Mouse (Mus musculus): ENCODE results near the gene Prpsap1. TPM values are rescaled to one million over a fixed set of nuclear protein-coding genes. Genes with fewer than 3 reads are reported as not detected.

Prpsap1 gene
- polyA plus RNA-seq, 1 experiment, result 78.2 TPM

DNA sequence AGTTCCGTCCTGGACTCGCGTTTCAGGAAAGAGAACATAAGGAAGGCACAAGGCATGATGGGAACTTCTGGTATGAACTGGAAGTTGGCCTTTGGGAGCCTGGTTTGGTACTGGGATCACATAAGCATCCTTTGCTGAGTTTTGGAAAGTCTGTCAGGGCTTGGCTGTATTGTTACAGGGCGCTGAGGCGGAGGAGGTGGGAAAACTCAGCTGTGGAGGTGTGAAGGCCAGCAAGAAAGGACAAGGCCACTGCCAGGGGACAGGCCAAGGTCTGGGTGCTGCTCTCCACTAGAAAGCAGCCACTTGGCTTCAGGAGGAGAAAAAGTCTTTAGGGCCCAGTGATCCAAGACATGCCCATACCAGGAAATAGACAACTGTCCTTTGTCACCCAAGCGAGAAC, 50.7 kb downstream of the Prpsap1 start:
- Histone ChIP-seq H3K27me3 (ENCODE audit: control insufficient read depth, insufficient read depth, insufficient read length) (peaks cover 18% of the 10 kb centered on the region), H3K4me3 (no peak overlapping the region), H3K36me3 (ENCODE audit: control insufficient read depth, insufficient read depth) (no peaks in the 10 kb centered on the region), H3K4me2 (ENCODE audit: low read depth) (no peak overlapping the region), H3ac (ENCODE audit: control insufficient read depth, insufficient read length) (no peak overlapping the region), H3K79me2 (ENCODE audit: control insufficient read depth, insufficient read depth) (no peaks in the 10 kb centered on the region)
- no peak for TF ChIP-seq POLR2AphosphoS2 (IDR thresholded peaks at IDR 0.05; ENCODE audit: insufficient read length, low read depth)
- TF ChIP-seq CEBPB (IDR thresholded peaks at IDR 0.05; ENCODE audit: insufficient read depth, poor library complexity, severe bottlenecking), result no peak
- no peak for TF ChIP-seq SRF (IDR thresholded peaks at IDR 0.05; ENCODE audit: control insufficient read depth, insufficient read length, low read depth)

GRCm38 (mm10) chr11:116442867-116443177, 51.2 kb downstream of the Prpsap1 start:
- Histone ChIP-seq H3K27me3 (ENCODE audit: control insufficient read depth, insufficient read depth, insufficient read length) (peaks cover 13% of the 10 kb centered on the region), H3K4me2 (ENCODE audit: low read depth) (no peak overlapping the region), H3K36me3 (ENCODE audit: control insufficient read depth, insufficient read depth) (no peaks in the 10 kb centered on the region), H3K4me3 (no peak overlapping the region), H3ac (ENCODE audit: control insufficient read depth, insufficient read length) (no peak overlapping the region), H3K79me2 (ENCODE audit: control insufficient read depth, insufficient read depth) (no peaks in the 10 kb centered on the region)
- TF ChIP-seq TCF3 (IDR thresholded peaks at IDR 0.05; ENCODE audit: insufficient read length, low read depth) (peak; percentile 8), CEBPB (IDR thresholded peaks at IDR 0.05; ENCODE audit: insufficient read depth, poor library complexity, severe bottlenecking) (no peak), MYOG (IDR thresholded peaks at IDR 0.05; ENCODE audit: control insufficient read depth in 1 of 3, insufficient read depth in 1 of 3, insufficient read length in 2 of 3, low read depth in 2 of 3) (peak in 2 of 3 experiments; percentile 46 to 72), POLR2A (IDR thresholded peaks at IDR 0.05; ENCODE audit: insufficient read length, low read depth) (peak; percentile 19), MYOD1 (IDR thresholded peaks at IDR 0.05; ENCODE audit: control insufficient read depth in 1 of 3, insufficient read length in 2 of 3, low read depth in 2 of 3) (peak in 2 of 3 experiments; percentile 54 to 66)

DNA sequence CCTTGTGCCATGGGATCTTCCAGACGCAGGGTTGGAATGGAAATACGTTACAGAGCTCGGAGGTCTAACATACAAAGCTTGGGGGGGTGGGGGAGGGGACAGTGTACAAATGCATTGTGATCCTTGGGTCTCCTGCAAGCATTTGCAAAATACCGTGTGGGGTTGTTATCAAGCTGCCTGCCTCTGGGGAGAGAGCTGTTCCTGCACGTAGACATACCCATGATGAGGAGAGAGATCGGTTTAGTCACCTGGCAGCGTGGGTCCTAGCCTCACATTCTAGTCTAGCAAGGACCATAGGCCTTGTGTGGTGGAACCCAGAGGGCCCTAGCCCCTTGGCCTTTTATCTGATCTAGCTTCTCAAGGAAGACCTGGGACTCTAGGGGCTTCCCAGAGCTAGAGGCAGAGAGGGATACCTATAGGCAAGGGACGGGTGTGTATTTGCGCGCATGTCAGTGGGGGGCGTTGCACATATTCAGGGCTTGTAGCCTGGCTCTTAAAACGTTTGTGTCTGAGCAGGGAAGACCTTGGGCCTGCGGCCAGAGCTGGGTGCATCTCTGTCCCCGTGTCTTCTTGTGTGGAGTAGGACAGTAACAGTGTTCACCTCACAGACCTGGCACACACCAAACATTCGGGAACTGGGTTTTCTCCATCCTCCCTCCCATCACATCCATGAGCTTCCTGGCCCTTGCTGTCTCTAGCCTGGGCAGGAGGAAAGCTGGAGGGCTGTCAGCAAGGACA, 51.7 kb downstream of the Prpsap1 start:
- Histone ChIP-seq H3K27me3 (ENCODE audit: control insufficient read depth, insufficient read depth, insufficient read length) (peaks cover 8% of the 10 kb centered on the region), H3ac (ENCODE audit: control insufficient read depth, insufficient read length) (no peak overlapping the region), H3K4me2 (ENCODE audit: low read depth) (no peak overlapping the region), H3K4me3 (no peak overlapping the region), H3K36me3 (ENCODE audit: control insufficient read depth, insufficient read depth) (no peaks in the 10 kb centered on the region), H3K79me2 (ENCODE audit: control insufficient read depth, insufficient read depth) (no peaks in the 10 kb centered on the region)
- no peak for TF ChIP-seq POLR2AphosphoS2 (IDR thresholded peaks at IDR 0.05; ENCODE audit: insufficient read length, low read depth)
- no peak for TF ChIP-seq CEBPB (IDR thresholded peaks at IDR 0.05; ENCODE audit: insufficient read depth, poor library complexity, severe bottlenecking)
- TF ChIP-seq MYOD1 (IDR thresholded peaks at IDR 0.05; ENCODE audit: control insufficient read depth in 1 of 3, insufficient read length in 2 of 3, low read depth in 2 of 3), result no peak
- no peak for TF ChIP-seq MYOG (IDR thresholded peaks at IDR 0.05; ENCODE audit: control insufficient read depth in 1 of 3, insufficient read depth in 1 of 3, insufficient read length in 2 of 3, low read depth in 2 of 3)
- no peak for TF ChIP-seq REST (IDR thresholded peaks at IDR 0.05; ENCODE audit: insufficient read depth, insufficient read length)
- TF ChIP-seq POLR2A (IDR thresholded peaks at IDR 0.05; ENCODE audit: insufficient read length, low read depth), result no peak
- TF ChIP-seq TCF12 (IDR thresholded peaks at IDR 0.05; ENCODE audit: insufficient read depth, poor library complexity, severe bottlenecking), result no peak
- no peak for TF ChIP-seq SRF (IDR thresholded peaks at IDR 0.05; ENCODE audit: control insufficient read depth, insufficient read length, low read depth)
- TF ChIP-seq MAX (IDR thresholded peaks at IDR 0.05; ENCODE audit: low read depth), result no peak
- no peak for TF ChIP-seq TCF3 (IDR thresholded peaks at IDR 0.05; ENCODE audit: insufficient read length, low read depth)
- no peak for TF ChIP-seq E2F4 (IDR thresholded peaks at IDR 0.05; ENCODE audit: insufficient read depth)
- no peak for TF ChIP-seq USF1 (IDR thresholded peaks at IDR 0.05; ENCODE audit: low read depth)

GRCm38 (mm10) chr11:116440408-116441068, 53.5 kb downstream of the Prpsap1 start:
- TF ChIP-seq USF1 (IDR thresholded peaks at IDR 0.05; ENCODE audit: low read depth), result no peak
- TF ChIP-seq POLR2A (IDR thresholded peaks at IDR 0.05; ENCODE audit: insufficient read length, low read depth), result peak; percentile 16
- peak; percentile 58 for TF ChIP-seq POLR2AphosphoS2 (IDR thresholded peaks at IDR 0.05; ENCODE audit: insufficient read length, low read depth)
- H3K79me2 ChIP-seq (ENCODE audit: control insufficient read depth, insufficient read depth), result peaks cover 11% of the 10 kb centered on the region
- no peaks in the 10 kb centered on the region for H3K27me3 ChIP-seq (ENCODE audit: control insufficient read depth, insufficient read depth, insufficient read length)
- H3K36me3 ChIP-seq (ENCODE audit: control insufficient read depth, insufficient read depth), result no peaks in the 10 kb centered on the region
- H3K4me2 ChIP-seq (ENCODE audit: low read depth), result no peak overlapping the region
- no peak overlapping the region for H3ac ChIP-seq (ENCODE audit: control insufficient read depth, insufficient read length)
- H3K4me3 ChIP-seq, result no peak overlapping the region

DNA sequence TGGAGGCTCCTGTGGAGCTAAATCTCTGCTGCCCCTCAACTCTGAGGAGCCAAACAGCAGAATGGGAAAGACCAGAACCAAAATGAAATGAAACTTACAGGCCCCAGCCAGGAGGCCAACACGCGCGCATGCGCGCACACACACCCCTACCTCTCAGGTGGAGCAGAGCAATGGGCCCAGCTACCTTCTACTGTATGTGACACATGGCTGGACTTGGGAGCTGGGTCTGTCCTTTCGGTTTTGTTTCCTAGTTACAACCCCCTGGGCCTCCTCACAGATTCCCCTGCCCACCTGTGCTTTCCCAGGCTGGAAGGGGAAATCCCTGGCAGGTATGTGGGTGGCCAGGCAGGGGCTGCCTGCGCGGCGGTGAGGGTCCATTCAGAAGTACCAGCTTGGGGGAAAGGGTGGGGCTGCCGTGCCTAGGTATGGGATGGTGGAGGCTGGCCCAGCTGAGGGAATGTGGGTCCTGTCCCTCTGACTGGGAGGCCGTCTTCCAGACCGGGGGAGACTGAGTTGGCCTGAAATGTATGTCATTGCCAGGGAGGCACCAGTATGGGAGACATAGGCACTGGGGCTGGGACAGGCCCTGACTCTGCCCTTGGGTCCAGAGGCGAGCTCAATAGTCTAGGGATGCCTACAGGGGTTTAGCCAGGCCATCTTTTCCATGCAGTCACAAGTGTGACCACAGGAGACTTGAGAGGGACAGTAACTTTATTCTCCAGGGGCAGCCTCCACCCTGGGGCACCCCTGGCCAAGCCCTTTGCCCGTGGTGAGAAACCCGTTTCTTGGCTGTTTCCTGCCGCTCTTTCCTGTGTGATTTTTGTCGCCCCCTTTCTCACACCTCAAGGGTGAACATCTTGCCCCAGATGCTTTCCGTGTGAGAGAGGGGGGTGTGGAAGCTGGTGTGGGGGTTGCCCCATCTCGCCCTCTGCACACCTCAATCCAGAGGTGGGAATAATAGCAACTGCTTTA, 54.4 kb downstream of the Prpsap1 start:
- no peaks in the 10 kb centered on the region for H3K36me3 ChIP-seq (ENCODE audit: control insufficient read depth, insufficient read depth)
- H3K27me3 ChIP-seq (ENCODE audit: control insufficient read depth, insufficient read depth, insufficient read length), result no peaks in the 10 kb centered on the region
- H3K4me3 ChIP-seq, result no peak overlapping the region
- H3K4me2 ChIP-seq (ENCODE audit: low read depth), result no peak overlapping the region
- H3K79me2 ChIP-seq (ENCODE audit: control insufficient read depth, insufficient read depth), result peaks cover 17% of the 10 kb centered on the region
- no peak overlapping the region for H3ac ChIP-seq (ENCODE audit: control insufficient read depth, insufficient read length)
- peak; percentile 81 for TF ChIP-seq POLR2AphosphoS2 (IDR thresholded peaks at IDR 0.05; ENCODE audit: insufficient read length, low read depth)
- no peak for TF ChIP-seq USF1 (IDR thresholded peaks at IDR 0.05; ENCODE audit: low read depth)
- peak; percentile 9 for TF ChIP-seq POLR2A (IDR thresholded peaks at IDR 0.05; ENCODE audit: insufficient read length, low read depth)
